Mouse (Mus musculus) adrenal gland, postnatal 36 days (tissue): ENCODE measurements at regions not wholly inside any gene's neighbourhood (a gene's known extent, or its start where the extent isn't known, plus 50 kb on each side); places are given as distances from the start of the nearest gene placed in this dataset.

Source experiments
- DNase-seq, 2 experiments: peaks; one replicate each; pipeline ENCODE4 v3.0.0; 2021; ENCODE audit warnings: mixed read lengths in 1 of 2

- DNase-seq = no peak
These were observed 607.3 kb upstream of the Nr5a2 start for GRCm38 (mm10) chr1:137567526-137567925.

- DNase-seq = no peak
These were observed 605.4 kb upstream of the Nr5a2 start for GRCm38 (mm10) chr1:137565573-137566048.

- no peak for DNase-seq
These were observed 601.4 kb upstream of the Nr5a2 start for GRCm38 (mm10) chr1:137561686-137562085.

GRCm38 (mm10) chr1:137560389-137561268, 600.4 kb upstream of the Nr5a2 start:
- no peak for DNase-seq

- no peak for DNase-seq
These were observed 589.4 kb upstream of the Nr5a2 start for GRCm38 (mm10) chr1:137549659-137550058.

GRCm38 (mm10) chr1:137545666-137546065, 585.4 kb upstream of the Nr5a2 start:
- DNase-seq = no peak

GRCm38 (mm10) chr1:137543828-137544227, 583.6 kb upstream of the Nr5a2 start:
- DNase-seq = no peak

- DNase-seq = no peak
These were observed 581.2 kb upstream of the Nr5a2 start for GRCm38 (mm10) chr1:137541453-137541852.

- DNase-seq = no peak
These were observed 579.3 kb upstream of the Nr5a2 start for GRCm38 (mm10) chr1:137539424-137540116.

GRCm38 (mm10) chr1:137514750-137515149, 554.5 kb upstream of the Nr5a2 start:
- DNase-seq = no peak

GRCm38 (mm10) chr1:137503704-137504422, 543.6 kb upstream of the Nr5a2 start:
- DNase-seq = no peak

GRCm38 (mm10) chr1:137488226-137488625, 528.0 kb upstream of the Nr5a2 start:
- DNase-seq = no peak

GRCm38 (mm10) chr1:137478459-137478858, 518.2 kb upstream of the Nr5a2 start:
- DNase-seq = no peak

GRCm38 (mm10) chr1:137477239-137477638, 517.0 kb upstream of the Nr5a2 start:
- no peak for DNase-seq

GRCm38 (mm10) chr1:137474858-137475257, 514.6 kb upstream of the Nr5a2 start:
- DNase-seq = no peak

- no peak for DNase-seq
These were observed 513.8 kb upstream of the Nr5a2 start for GRCm38 (mm10) chr1:137473800-137474685.

GRCm38 (mm10) chr1:137464971-137465370, 504.7 kb upstream of the Nr5a2 start:
- DNase-seq = no peak

- no peak for DNase-seq
These were observed 500.9 kb upstream of the Nr5a2 start for GRCm38 (mm10) chr1:137461189-137461588.

- no peak for DNase-seq
These were observed 493.4 kb upstream of the Nr5a2 start for GRCm38 (mm10) chr1:137453446-137454208.

GRCm38 (mm10) chr1:137452749-137453148, 492.5 kb upstream of the Nr5a2 start:
- DNase-seq = no peak

GRCm38 (mm10) chr1:137446497-137446896, 486.2 kb upstream of the Nr5a2 start:
- no peak for DNase-seq
